Mouse (Mus musculus) embryonic fibroblast, embryonic 13.5 days (primary cell): ENCODE results near the gene Caly.

Experiments used
- CTCF ChIP-seq: IDR thresholded peaks from 2 replicates; pipeline ENCODE4 v1.5.1; 2011; ENCODE audit warnings: mild to moderate bottlenecking, control low read depth, low read length, moderate library complexity, borderline replicate concordance; ENCODE audit not compliant: insufficient read depth
- POLR2A ChIP-seq: IDR thresholded peaks from 2 replicates; pipeline ENCODE4 v1.6.1; 2011; ENCODE audit warnings: low read depth, mild to moderate bottlenecking, control low read depth, low read length, moderate library complexity

DNA sequence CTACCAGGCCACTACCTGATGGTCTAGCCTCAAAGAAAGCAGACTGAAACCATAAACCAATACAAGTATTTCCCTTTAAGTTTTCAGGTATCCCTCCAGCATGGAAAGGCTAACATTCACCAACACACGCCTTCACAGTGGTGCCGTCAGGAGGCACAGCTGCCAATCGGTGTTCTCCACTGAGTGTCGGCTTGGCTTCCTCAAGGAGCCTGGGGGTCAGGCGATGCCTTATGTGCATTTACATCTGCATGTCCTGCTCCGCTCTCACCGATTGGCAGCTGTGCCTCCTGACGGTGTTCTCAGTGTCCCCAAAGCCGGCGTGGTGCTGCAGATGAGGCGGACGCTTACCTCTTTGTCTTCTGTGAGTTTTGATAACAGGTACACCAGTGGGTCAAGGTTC lies 50.6 kb downstream of the Caly start:
- TF ChIP-seq POLR2A (no peak), CTCF (no peak)
